Mouse (Mus musculus): Measurements from ENCODE around the gene Lhx9. TPM values are rescaled to one million over a fixed set of nuclear protein-coding genes. Genes with fewer than 3 reads are reported as not detected.

The Lhx9 gene
- total and polyA plus RNA-seq, 3 experiments, result 0.19 to 0.77 TPM; not detected in 1

DNA sequence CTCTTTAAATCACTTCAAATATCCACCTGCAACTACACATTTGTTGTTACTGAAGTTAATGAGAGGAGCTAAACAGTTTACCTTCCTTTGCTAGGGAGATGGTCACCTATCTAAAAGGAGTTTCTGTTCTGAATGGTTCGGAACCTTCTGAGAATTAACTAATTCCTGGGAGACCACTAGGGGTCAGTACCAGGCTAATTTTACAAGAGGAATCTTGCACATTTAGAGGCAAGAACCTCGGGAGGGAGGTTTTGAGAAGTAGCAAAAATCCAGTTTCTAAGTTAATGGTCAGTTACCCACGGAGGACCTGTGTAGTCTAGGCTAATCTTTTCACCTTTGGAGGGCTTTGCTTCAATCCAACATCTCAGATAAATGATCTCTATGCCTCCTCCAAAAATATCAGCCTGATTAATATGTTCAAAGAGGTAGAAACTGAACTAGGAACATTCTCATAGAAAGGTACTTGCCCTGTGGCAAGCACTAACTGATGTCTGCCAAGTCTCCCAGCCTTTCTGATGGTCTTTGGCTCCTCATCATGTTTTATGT, 12.9 kb downstream of the Lhx9 start:
- Histone ChIP-seq H3K4me3 (ENCODE audit: control insufficient read depth in 1 of 2, insufficient read depth in 1 of 2, low read depth in 2 of 2, low read length in 2 of 2) (no peak overlapping the region), H3K36me3 (ENCODE audit: control insufficient read depth in 1 of 2, insufficient read depth in 2 of 2, low read length in 2 of 2) (peaks cover 0 to 6% of the 10 kb centered on the region in 2 experiments; a peak in 2 of 4 replicates), H3K9me3 (replicated peaks; ENCODE audit: insufficient read depth, low read length) (no peaks in the 10 kb centered on the region), H3K4me1 (ENCODE audit: control insufficient read depth in 1 of 2, insufficient read depth in 2 of 2, low read length in 2 of 2) (no peaks in the 10 kb centered on the region), H3K27me3 (ENCODE audit: control insufficient read depth in 1 of 2, insufficient read depth in 2 of 2, low read length in 2 of 2) (no peaks in the 10 kb centered on the region), H3K79me2 (ENCODE audit: control insufficient read depth, insufficient read depth, low read length, poor library complexity) (no peaks in the 10 kb centered on the region; the same call in 1 of the 2 replicates), H3K9ac (ENCODE audit: control insufficient read depth, low read depth, low read length, poor library complexity, severe bottlenecking) (no peak overlapping the region), H3K27ac (ENCODE audit: control insufficient read depth, low read depth, low read length) (no peak overlapping the region)
- DNase-seq (ENCODE audit: low read depth, low spot score), result peak; percentile 59
- TF ChIP-seq SIN3A (IDR thresholded peaks at IDR 0.05; ENCODE audit: low read length) (0 out of 2 replicates have a peak, but pooled peaks have one; percentile 27), RAD21 (IDR thresholded peaks at IDR 0.05; ENCODE audit: low read depth, low read length) (peak; percentile 88), CTCF (IDR thresholded peaks at IDR 0.05 in 2 of 3, conservative IDR thresholded peaks at IDR 0.05 in 1 of 3; ENCODE audit: control insufficient read depth in 1 of 3, insufficient read depth in 1 of 3, low read depth in 2 of 3, low read length in 3 of 3, poor library complexity in 1 of 3, severe bottlenecking in 1 of 3) (peak; percentile 21 to 75 (median 50); a peak in 4 of 6 replicates), MEF2A (IDR thresholded peaks at IDR 0.05; ENCODE audit: extremely low read depth, insufficient replicate concordance, low read depth, low read length, poor library complexity, severe bottlenecking) (no peak), SMC3 (IDR thresholded peaks at IDR 0.05; ENCODE audit: low read depth, low read length) (peak; percentile 91), ZC3H11A (IDR thresholded peaks at IDR 0.05; ENCODE audit: low read depth, low read length) (peak; percentile 94), NRF1 (IDR thresholded peaks at IDR 0.05; ENCODE audit: insufficient read depth, low read depth, low read length, poor library complexity, severe bottlenecking) (no peak), JUND (IDR thresholded peaks at IDR 0.05; ENCODE audit: low read depth, low read length) (no peak), MYB (IDR thresholded peaks at IDR 0.05; ENCODE audit: low read depth, low read length) (no peak)

DNA sequence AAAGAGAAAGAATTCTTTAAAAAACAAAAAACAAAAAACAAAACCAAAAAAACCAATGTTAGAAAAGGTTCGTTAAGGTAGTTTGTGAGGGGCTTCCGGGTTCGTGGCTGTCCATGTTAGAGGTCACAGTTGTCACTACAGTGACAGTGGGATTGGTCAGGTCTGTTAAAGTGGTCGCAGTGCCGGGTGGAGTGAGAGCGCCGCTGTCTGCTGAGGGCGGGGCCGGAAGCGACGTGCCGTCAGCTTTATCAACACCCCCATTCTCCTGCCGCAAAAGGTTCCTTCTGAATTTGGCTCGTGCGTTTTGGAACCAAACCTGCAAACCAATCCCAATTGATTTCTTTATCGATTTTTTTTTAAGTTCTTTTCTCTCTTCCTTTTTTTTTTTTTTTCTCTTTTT, 17.1 kb downstream of the Lhx9 start:
- Histone ChIP-seq H3K4me1 (ENCODE audit: control insufficient read depth in 1 of 2, insufficient read depth in 2 of 2, low read length in 2 of 2) (no peaks in the 10 kb centered on the region), H3K36me3 (ENCODE audit: control insufficient read depth in 1 of 2, insufficient read depth in 2 of 2, low read length in 2 of 2) (peaks cover 0 to 6% of the 10 kb centered on the region in 2 experiments; a peak in 2 of 4 replicates), H3K9ac (ENCODE audit: control insufficient read depth, low read depth, low read length, poor library complexity, severe bottlenecking) (peak overlapping the region; percentile 55), H3K27me3 (ENCODE audit: control insufficient read depth in 1 of 2, insufficient read depth in 2 of 2, low read length in 2 of 2) (peaks cover 0 to 1% of the 10 kb centered on the region in 2 experiments; a peak in 1 of 4 replicates), H3K9me3 (replicated peaks; ENCODE audit: insufficient read depth, low read length) (no peaks in the 10 kb centered on the region), H3K79me2 (ENCODE audit: control insufficient read depth, insufficient read depth, low read length, poor library complexity) (no peaks in the 10 kb centered on the region; the same call in 1 of the 2 replicates), H3K27ac (ENCODE audit: control insufficient read depth, low read depth, low read length) (no peak overlapping the region; the same call in 1 of the 2 replicates), H3K4me3 (ENCODE audit: control insufficient read depth in 1 of 2, insufficient read depth in 1 of 2, low read depth in 2 of 2, low read length in 2 of 2) (peak overlapping the region; percentile 54 to 60)
- TF ChIP-seq ETS1 (IDR thresholded peaks at IDR 0.05; ENCODE audit: low read depth, low read length) (peak; percentile 14; the same call in 1 of the 2 replicates), ELF1 (IDR thresholded peaks at IDR 0.05; ENCODE audit: low read depth, low read length) (peak; percentile 77), POLR2A (IDR thresholded peaks at IDR 0.05; ENCODE audit: control insufficient read depth in 1 of 2, insufficient read depth in 1 of 2, low read depth in 1 of 2, low read length in 2 of 2, poor library complexity in 1 of 2) (peak in 1 of 2 experiments; percentile 76; a peak in 2 of 4 replicates), TBP (IDR thresholded peaks at IDR 0.05; ENCODE audit: low read depth, low read length) (peak; percentile 75), TCF12 (IDR thresholded peaks at IDR 0.05; ENCODE audit: low read depth, low read length) (0 out of 2 replicates have a peak, but pooled peaks have one; percentile 40), HCFC1 (IDR thresholded peaks at IDR 0.05; ENCODE audit: low read depth, low read length) (peak; percentile 64; the same call in 1 of the 2 replicates), BHLHE40 (IDR thresholded peaks at IDR 0.05; ENCODE audit: borderline replicate concordance, low read depth, low read length) (no peak; the same call in 1 of the 2 replicates), SIN3A (IDR thresholded peaks at IDR 0.05; ENCODE audit: low read length) (0 out of 2 replicates have a peak, but pooled peaks have one; percentile 48), MYB (IDR thresholded peaks at IDR 0.05; ENCODE audit: low read depth, low read length) (no peak), ZC3H11A (IDR thresholded peaks at IDR 0.05; ENCODE audit: low read depth, low read length) (no peak), SMC3 (IDR thresholded peaks at IDR 0.05; ENCODE audit: low read depth, low read length) (no peak), MAZ (IDR thresholded peaks at IDR 0.05; ENCODE audit: low read depth, low read length) (no peak), GATA1 (IDR thresholded peaks at IDR 0.05; ENCODE audit: low read depth, low read length) (peak; percentile 44; the same call in 1 of the 2 replicates), MYC (IDR thresholded peaks at IDR 0.05; ENCODE audit: low read depth, low read length) (0 out of 2 replicates have a peak, but pooled peaks have one; percentile 48), NELFE (IDR thresholded peaks at IDR 0.05; ENCODE audit: low read depth, low read length) (peak; percentile 53; the same call in 1 of the 2 replicates)
- peak; percentile 91 for DNase-seq (ENCODE audit: low read depth, low spot score)
